Mouse (Mus musculus) layer of hippocampus, adult 8-10 months (tissue): ENCODE data around the gene Rgma. TPM values are rescaled to one million over a fixed set of nuclear protein-coding genes. Genes with fewer than 3 reads are reported as not detected.

Experiments used
- DNase-seq, 2 experiments: peaks; one replicate each; pipeline ENCODE4 v3.0.0; 2022; ENCODE audit warnings: low spot score in 2 of 2
- total RNA-seq, 4 experiments: library from RNA; stranded (reverse); gene quantifications; 2 replicates each; pipeline ENCODE4 v1.2.4; 2022

The Rgma gene
- total RNA-seq, 4 experiments from 2014 or later = 49.5 to 64.5 (median 55.7) TPM

DNA sequence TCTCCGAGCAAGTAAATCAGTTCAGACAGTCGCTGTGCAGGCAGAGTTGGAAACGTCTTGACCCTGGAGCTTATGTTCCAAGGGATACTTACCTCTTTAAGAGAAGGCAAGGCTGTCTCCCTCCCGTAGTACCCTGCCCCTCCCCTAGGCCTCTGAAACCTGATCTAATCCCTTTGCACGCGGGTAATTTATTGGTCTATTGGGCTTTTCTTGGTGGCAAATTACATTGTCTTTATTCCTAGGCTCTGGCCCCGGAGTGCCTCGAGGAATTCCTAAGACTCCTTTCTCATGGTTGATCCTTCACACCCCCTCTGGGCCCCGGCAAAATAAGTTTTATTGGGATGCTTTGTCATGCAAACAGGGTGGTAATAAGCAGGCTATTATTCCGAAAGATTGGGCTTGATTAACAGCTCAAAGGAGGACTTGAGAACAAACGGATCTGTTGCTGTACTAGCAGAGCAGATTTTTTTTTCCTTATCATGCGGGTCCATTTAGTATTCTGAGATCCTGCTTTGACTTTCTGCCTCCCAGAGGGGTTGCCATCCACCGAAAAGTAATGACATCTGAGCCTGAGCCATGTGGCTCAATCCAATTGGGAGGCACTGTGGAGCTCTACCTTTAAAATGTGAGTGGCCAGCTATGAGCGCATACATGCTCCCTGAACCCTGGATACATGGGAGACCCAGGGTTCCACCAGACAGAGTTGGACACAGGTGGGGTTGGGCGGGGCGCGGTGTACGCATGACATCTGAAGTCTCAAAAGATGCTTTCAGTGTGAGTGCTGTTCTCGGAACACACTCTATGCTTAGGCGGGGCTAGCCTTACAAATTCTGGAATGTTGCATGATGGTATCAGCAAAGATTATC is 25.0 kb downstream of the Rgma start:
- no peak for DNase-seq

DNA sequence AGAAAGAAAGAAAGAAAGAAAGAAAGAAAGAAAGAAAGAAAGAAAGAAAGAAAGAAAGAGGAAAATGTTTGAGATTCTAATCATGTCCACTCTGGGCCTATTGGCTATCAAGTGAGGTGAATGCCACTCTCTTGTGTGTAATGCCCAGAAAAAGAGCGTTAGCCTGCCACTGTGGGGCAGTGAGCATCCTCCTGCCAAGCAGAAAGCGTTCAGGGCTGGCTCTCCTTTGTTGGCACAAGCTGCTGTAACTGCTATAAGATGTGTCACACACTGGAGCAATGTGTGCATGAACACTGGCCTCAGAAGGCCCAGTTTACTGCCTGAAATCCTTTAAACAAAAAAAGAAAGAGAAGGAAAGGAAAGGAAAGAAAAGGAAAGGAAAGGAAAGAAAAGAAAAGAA is 26.8 kb downstream of the Rgma start:
- DNase-seq = no peak

DNA sequence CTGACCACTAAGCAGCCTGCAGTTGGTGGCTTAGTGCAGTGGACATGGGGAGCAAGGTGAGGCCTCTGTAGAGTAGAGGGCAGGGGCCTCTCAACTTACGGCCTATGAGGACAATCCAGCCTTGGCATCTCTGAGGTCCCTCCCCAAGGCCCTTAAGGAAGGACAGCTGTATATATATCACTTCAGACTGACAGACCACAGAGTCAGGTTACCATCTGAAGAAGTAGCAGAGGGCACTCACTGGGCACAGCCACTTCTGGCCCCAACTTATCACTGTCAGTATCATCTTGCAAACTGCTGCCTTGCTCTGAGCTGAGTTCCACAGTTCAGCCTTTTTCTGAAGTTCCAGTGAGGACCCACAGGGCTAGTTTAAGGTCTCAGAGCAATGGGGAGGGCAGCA is 27.4 kb downstream of the Rgma start:
- no peak for DNase-seq

DNA sequence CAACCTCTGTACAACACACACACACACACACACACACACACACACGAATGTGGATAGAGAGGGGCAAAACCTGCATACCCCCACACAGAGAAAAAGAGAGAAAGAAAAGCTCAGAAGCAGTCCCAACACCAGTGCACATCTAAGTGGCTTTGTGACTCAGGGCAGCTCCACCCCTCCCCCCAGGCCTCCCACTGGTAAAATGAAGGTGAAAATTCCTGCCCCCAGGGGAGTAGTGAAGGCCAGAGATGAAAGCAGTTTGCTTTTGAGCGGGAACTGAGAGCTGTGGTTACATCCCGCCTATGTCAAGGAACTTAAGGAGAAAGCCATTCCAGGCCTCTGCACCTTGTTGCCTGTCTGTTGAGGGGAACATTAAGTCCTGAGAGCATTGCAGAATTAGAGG is 28.2 kb downstream of the Rgma start:
- no peak for DNase-seq

DNA sequence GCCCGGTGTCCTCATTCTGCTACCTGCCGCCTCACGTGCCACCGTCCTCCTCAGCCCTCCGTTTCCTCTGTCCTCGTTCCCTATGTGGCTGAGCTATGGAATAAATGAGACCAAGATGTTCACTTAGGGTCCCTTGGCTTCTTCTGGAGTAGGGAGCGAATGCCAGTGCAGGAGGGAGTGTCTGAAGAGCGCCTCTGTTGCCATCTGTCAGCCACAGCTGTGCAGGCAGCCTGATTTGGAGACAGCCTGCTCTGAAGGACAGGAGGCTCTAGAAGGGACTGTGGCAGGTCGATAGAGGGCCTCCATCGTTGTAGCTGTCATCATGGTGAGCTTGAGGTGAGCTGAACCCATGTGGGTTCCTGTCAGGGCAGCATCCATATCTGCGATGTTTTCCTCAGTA is 30.2 kb downstream of the Rgma start:
- no peak for DNase-seq

DNA sequence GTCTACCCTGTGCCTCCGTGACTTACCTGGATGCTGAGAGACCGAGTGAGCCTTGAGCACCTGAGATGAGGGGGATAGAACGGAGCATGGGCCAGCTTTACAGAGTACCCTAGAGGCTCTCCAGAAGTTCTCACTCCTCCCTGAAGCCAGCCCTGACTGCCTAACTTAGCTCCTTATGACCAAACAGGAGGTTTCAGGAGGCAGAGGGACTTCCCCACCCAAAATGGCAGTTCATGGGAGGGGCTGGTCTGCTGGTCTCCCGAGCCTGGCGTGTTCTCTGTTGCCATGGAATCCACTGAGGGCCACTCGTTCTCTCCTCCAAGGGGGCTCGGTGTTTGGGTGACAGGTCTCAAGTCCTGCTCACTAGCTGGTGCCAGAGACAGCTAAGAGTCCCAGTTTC is 36.2 kb downstream of the Rgma start:
- no peak for DNase-seq

DNA sequence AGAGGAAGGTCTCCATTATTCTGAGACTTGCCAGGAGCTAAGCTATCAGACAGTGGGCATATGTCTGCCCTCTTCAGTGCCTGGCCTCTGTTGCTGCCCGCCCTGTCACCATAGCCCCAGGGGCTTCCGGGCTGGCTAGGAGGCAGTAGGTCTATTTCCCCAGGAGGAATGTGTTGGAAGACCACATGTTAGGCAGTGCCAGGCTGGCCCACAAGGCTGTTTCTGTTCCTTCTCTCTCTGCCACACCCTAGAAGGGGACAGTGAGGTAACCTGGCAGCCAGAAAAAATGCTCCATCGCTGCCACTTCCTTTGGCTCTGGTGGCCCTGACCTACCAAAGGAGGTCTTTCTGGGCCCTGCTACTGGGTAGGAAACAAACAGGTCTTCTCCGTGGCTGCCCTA is 36.7 kb downstream of the Rgma start:
- no peak for DNase-seq

DNA sequence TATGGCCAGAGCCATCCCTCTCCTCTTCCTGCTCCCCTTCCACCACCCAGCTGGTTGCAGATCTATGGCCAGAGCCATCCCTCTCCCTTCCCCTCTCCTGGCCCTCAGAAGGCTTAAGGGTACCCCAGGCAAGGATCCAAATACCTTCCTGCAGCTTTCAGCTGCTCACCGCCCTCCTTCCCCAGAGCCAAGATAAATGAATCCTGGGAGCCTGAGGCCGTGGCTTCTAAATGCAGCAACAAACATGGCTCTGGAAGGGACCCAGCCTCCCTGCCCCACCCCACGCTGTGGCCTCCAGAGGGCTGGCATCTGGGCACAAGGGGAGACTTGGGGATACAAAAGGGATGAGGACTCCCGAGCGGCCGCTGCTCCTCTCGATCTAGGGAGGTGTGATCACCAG is 37.1 kb downstream of the Rgma start:
- DNase-seq = no peak

DNA sequence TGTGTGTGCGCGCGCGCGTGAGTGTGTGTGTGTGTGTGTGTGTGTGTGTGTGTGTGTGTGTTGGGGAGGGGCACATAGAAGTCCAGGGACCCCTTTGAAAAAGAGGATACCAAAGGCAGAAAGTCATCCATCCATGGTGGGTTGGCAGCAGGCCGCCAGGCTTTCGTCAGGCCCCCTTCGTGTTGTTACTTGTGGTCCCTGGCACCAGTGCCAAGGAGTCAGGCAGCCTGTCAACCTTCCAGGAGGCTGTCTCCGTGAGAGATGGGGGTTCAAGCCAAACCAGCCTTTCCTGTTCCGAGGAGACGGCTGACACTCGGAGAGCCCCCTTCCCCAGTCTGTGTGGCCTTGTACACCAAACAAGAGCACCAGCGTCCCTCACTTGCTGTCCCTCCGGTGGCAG is 38.9 kb downstream of the Rgma start:
- no peak for DNase-seq

DNA sequence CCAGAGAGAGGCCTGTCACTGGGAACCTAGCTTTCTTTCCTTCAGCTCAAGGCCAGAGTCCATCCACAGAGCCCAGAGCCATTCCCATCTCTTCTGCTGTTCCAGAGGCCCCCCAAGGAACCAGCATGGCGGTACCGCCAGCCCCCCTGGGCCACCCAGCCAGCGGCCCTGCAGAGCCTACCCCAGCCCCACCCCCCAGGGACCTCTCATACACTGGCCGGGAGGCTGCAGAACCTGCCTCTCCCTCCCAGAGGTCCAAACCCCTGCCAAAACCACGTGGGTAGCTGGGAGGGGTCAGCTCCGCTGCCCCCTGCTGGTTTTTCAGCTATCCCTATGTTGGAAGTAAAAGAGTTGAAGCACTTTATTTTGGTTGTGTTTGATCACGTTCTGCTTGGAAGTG is 44.1 kb downstream of the Rgma start:
- no peak for DNase-seq

DNA sequence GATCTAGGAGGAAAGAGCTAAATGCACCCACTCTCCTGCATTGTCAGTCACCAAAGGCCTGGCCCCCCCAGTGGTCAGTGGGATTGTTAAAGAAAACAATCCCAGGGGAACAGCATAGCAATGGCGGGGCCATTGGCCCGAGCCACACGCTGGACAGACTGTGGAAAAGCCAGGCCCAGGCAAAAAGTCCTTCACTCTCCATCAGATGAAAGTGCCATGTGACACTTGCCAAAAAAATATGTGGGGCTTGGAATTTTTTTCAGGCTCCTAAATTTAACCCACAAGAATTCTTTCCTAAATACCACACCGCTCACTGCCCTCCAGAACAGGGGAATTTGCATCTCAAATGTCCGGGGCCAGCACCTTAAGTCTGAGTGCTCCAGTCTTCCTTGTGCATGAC is 45.5 kb downstream of the Rgma start:
- no peak for DNase-seq

DNA sequence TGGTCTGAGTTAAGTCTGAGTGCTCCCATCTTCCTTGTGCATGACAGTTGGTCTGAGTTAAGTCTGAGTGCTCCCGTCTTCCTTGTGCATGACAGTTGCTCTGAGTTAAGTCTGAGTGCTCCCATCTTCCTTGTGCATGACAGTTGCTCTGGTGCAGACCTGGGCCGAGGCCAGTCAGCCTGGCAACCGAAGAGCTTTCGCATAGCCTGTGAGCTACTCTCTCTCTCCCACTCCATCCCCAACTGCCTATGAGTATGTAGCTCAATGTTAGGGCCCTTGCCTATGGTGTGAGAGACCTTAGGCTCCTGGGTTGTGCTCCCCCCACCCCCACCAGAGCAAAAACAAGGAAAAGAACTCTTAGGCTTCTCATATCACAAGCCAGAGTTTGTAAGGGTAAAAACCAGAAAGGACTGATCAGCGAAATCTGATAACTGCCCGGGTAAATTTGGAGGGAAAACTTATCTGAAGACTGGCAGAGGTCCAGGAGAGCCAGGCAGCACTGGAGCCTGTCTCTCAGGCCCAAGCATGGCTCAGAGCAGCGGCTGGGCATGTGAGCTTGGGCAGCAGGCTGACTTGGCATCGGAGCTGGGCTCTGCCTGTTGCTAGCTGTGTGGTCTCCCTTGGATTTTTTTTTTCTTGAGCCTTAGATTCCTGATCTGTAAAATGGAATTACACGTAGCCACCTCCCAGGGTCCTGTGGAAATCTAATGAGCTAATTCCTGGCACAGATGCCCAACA is 46.1 kb downstream of the Rgma start:
- DNase-seq = no peak

DNA sequence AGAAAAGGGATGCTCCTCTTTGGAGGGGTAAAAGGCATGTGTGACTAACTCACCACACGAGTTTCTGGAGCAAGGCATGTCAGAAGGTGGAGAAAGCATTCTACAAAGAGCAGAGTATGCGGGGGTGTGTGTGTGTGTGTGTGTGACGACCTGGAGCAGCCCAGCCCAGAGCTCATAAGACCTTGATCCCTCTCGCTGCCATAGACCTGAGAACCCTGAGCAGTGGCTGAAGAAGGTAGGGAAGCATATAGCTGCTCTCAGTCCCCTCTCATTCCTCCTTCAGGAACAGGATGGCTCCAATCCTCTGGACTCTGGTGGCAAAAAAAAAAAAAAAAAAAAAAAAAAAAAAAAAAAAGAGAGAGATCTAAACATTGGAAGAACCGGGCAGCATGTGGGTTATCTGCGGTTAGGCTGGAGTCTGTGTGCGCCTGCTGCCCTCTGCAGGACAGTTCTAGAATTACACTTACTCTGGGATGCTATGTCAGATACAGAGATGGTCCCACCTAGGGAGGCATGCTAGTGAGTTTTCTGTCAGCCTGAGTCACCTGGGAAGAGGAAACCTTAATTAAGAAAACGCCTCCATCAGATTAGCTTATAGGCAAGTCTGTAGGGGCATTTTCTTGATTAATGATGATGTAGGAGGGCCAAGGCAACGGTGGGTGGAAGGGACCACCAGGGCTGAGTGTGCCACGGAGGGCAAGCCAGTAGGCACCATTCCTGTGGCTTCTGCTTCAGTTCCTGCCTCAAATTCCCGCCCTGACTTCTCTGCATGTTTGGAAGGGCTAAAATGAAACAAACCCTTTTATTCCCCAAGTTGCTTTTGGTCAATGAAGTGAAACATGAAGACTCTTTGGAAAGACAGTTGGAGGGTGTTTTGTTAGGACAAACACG is 47.2 kb downstream of the Rgma start:
- DNase-seq = peak; percentile 84 to 92

DNA sequence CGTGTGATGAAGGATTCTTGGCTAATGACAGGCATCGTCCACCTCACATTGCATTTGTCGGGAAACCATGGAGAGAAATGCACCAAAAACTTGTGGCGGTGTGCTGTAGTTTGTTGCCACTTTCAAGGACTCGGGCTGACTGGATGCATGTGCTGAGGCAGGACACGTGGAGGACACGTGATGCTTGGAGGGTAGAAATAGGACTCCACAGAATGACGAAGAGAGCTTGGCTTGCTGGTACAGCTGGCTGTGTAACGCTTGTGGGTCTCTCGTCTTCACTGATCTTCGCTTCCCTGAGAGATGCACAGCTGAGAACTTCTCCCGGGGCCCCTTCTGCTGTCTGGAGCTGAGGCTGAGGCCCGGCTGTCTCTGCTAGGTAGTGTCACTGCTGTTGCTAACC is 47.9 kb downstream of the Rgma start:
- DNase-seq = peak in 1 of 2 experiments; percentile 65

DNA sequence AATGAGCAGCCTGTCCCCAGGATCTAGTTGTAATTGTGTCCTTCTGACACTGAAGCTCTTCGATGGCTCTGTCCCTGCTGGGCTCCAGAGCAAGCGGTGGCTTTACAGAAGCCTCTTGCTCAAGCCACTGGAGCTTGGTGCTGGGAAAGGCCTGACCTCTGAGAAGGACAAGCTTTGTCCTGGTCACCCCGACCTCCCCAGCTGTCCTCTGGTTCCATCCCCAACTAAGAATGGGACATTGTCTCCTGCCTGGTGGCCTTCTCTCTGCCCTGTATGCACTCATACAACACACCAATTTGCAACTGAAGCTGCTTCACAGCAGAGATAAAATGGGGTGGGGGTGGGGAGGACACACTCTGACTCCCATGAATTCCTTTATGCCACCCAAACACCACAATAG is 48.9 kb downstream of the Rgma start:
- DNase-seq = peak; percentile 51 to 67

DNA sequence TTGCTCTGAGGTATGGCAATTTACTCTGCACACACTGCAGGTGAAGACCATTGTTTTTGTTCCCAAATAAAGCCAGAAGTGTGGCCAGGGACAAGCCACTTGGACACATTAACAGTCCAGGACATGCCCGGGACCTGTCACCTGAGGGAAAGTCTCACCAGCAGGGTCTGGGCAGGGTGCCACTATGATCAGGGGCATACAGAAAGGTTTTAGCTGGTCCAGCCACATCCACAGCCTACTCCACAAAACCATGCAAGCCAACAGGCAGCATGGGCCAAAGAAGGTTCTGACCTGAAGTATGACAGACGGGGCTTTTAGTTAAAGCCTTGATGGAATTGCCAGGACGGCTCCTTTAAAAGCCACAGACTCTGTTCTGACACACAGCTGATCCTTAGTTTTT is 49.4 kb downstream of the Rgma start:
- DNase-seq = no peak

DNA sequence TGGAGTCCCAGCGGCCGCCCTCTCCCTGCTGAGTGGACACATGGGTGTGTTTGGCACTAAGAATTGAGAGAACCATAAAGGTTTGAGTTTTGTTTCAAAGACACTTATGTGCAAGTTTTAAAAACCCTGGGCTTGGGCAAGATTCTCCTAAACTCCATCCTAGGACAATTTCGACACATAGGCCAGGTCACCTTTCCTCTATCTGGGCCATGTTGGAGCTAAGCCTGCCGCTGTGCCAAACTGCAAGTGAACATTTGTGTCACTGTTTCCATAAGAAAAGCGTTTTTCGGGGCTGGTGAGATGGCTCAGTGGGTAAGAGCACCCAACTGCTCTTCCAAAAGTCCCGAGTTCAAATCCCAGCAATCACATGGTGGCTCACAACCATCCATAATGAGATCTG is 50.1 kb downstream of the Rgma start:
- DNase-seq = no peak

DNA sequence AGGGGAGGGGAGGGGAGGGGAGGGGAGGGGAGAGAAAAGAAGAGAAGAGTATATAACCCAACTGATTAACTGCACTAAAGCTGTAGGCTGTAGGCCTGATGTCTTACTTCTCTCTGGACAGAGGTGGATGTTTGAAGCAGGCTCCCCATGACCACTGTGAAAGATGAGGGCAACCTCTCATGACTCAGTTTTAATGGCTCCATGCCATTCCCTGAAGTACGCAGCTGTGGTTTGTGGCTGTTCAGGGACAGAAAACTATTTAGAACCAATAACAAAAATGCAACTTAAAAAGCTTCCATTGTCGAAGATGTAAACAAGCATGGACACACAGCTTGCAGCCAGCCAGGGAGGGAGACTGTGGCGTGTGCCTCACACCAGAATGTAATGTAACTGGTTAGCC is 50.9 kb downstream of the Rgma start:
- no peak for DNase-seq

DNA sequence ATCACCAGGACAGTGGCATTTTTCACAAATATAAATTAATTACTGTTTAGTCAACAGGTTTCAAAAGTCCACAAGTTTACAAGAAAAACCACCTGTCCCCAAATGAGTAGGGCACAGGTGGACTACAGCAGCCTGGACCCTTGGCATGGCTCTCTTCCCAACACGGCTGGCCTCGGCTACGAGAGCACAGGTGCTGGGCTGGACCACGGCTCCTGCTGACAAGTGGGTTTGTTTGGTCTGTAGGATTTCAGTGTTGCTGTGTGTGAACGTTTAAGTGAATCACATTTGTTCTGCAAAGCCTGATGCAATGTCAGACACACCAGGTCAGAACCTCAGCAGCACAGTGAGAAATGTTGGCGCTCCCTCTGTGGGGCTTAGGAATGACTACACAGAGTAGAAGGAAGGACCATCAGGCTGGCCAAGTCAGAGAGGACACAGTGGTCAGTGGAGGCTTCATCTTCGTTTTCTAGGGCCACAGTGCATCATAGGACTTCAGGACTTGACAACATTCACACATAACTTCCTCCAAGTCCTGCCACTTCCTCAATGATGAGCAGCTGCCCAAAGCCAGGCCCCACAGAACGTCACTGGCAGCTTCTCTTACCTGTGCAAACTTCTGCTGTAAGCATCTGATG is 51.6 kb downstream of the Rgma start:
- no peak for DNase-seq

DNA sequence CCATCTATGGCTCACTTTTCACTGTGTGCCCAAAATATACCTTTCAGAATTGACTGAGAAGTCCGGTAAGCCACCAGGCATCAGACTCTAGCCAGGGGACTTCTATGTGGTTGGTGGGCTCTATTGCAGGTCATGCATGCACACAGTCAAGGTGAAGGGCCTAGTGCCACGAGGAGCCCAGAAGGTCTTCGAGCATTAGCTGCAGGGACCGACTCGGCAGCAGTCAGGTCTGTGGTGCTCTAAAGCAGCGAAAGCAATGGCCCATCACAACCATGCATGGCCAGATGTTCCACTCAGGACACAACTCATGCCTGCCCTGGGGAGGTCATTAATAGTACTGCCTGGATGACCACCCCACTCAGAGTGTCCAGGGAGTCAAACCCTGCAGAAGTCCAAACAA is 52.5 kb downstream of the Rgma start:
- DNase-seq = no peak

DNA sequence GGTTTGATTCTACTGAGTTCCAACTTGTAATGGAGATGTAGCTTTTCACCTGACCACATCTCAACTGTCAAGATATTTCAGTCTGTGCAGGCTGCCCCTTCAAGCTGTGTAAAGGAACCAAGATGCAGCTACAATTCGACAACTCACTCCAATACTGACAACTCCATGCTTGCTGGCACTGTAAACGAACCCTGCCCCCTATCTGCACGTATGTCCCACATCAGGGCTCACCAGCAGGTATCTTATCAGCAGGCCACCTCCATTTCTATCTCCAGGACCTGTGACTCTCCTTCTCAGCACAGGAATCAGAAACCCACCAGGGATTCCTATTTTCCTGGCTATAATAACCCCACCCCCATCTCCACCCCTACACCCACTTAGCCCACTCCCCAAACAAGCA is 53.2 kb downstream of the Rgma start:
- no peak for DNase-seq
